Mouse (Mus musculus): ENCODE measurements at regions not wholly inside any gene's neighbourhood (a gene's known extent, or its start where the extent isn't known, plus 50 kb on each side); places are given as distances from the start of the nearest gene placed in this dataset.

DNA sequence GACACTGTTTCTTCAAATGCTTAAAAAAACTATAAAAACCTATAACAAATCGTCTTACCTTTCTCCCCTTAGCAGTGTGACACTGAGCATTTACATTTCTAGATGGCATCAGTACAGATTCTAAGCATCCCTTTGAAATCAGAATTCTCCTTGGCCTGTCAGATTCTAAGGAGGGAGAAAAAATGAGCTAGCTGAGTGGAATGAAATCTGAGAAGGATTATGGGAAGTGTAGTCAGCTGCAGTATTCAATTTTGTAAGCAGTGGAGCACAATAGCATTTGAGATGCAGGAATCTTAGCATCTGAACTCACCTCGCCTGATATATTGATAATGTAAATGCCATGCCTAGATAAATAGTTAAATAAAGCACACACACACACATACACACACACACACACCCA is 240.4 kb upstream of the C030005K15Rik start:
- H3K27ac ChIP-seq, result no peak overlapping the region
- H3K4me2 ChIP-seq, result no peak overlapping the region
- no peaks in the 10 kb centered on the region for H3K9me3 ChIP-seq (replicated peaks)
- H3K4me3 ChIP-seq, result no peak overlapping the region
- no peaks in the 10 kb centered on the region for H3K36me3 ChIP-seq
- ATAC-seq, result no peak
- 48% methylated on average over 2 of the region's 2 CpGs for WGBS (ENCODE audit: insufficient replicate concordance)
- H3K4me1 ChIP-seq, result no peaks in the 10 kb centered on the region
- H3K27me3 ChIP-seq (replicated peaks), result no peaks in the 10 kb centered on the region
- H3K9ac ChIP-seq, result no peak overlapping the region

DNA sequence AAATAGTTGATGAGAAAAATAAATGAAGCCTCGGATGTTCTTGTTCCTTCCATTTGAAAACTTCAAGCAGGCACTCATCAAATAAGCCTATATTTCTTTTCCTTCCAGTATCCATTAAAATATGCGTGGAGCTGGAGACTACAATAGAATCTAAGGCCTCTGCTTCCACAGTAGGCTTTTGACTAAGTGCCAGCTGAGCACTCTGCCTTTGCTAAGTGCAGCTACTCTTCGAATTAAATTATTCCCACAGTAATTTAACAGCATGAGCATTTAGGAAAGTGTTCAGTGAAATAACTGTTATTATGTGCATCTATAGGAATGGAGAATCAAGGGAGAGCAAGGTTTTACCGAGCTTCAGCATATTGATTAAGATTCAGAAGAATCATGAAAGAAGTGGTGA is 280.5 kb upstream of the C030005K15Rik start:
- no peak overlapping the region for H3K4me2 ChIP-seq
- no peaks in the 10 kb centered on the region for H3K4me1 ChIP-seq
- no peaks in the 10 kb centered on the region for H3K9me3 ChIP-seq (replicated peaks)
- WGBS (ENCODE audit: insufficient replicate concordance), result 45% methylated on average over 4 of the region's 4 CpGs
- no peak for ATAC-seq
- no peak overlapping the region for H3K4me3 ChIP-seq
- no peaks in the 10 kb centered on the region for H3K27me3 ChIP-seq (replicated peaks)
- no peaks in the 10 kb centered on the region for H3K36me3 ChIP-seq
- H3K9ac ChIP-seq, result no peak overlapping the region
- H3K27ac ChIP-seq, result no peak overlapping the region

DNA sequence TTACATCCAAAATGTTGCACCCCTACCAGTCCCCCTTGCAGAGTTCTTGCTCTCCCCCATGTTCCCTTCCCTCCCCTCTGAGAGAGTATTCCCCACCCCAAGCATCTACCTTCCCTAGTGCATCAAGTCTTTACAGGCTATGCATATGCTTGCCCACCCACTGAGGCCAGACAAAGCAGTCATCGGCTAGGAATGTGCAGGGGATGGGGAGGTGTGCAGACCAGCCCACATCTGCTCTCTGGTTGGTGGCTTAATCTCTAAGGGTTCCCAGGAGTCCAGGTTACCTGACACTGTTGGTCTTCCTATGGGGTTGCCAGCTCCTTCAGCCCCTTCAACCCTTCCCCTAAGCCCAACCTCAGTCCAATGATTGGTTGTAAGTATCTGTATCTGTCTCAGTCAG is 281.8 kb upstream of the C030005K15Rik start:
- ATAC-seq, result no peak
- H3K36me3 ChIP-seq, result no peaks in the 10 kb centered on the region
- no peaks in the 10 kb centered on the region for H3K4me1 ChIP-seq
- H3K27ac ChIP-seq, result no peak overlapping the region
- H3K4me3 ChIP-seq, result no peak overlapping the region
- H3K4me2 ChIP-seq, result no peak overlapping the region
- H3K27me3 ChIP-seq (replicated peaks), result no peaks in the 10 kb centered on the region
- whole genome bisulfite sequencing (ENCODE audit: insufficient replicate concordance), result 25% methylated on average over 1 of the region's 1 CpGs
- H3K9ac ChIP-seq, result no peak overlapping the region
- H3K9me3 ChIP-seq (replicated peaks), result no peaks in the 10 kb centered on the region

DNA sequence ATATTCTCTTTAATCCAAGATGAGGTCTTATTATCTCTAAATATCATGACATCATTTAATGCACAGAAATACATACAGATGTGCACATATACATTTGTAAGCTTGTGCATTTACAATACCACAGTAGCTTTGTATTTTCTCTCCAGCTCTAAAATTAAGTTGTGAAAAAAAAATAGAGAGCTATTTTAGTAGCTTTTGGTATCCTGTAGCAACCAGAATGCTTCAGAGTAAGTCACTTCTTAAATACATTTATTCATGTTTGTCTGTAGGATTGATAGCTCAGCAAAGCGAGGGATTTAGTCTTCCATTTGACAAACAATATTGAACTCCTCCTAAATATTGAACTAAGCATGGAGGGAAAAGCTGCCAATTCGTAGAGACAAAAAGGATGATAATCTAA is 286.4 kb upstream of the C030005K15Rik start:
- Histone ChIP-seq H3K4me1 (no peaks in the 10 kb centered on the region), H3K27me3 (replicated peaks) (no peaks in the 10 kb centered on the region), H3K4me3 (no peak overlapping the region), H3K4me2 (no peak overlapping the region), H3K9me3 (replicated peaks) (no peaks in the 10 kb centered on the region), H3K36me3 (no peaks in the 10 kb centered on the region), H3K27ac (no peak overlapping the region), H3K9ac (no peak overlapping the region)
- no peak for ATAC-seq
- WGBS (ENCODE audit: insufficient replicate concordance), result 55% methylated on average over 2 of the region's 2 CpGs

DNA sequence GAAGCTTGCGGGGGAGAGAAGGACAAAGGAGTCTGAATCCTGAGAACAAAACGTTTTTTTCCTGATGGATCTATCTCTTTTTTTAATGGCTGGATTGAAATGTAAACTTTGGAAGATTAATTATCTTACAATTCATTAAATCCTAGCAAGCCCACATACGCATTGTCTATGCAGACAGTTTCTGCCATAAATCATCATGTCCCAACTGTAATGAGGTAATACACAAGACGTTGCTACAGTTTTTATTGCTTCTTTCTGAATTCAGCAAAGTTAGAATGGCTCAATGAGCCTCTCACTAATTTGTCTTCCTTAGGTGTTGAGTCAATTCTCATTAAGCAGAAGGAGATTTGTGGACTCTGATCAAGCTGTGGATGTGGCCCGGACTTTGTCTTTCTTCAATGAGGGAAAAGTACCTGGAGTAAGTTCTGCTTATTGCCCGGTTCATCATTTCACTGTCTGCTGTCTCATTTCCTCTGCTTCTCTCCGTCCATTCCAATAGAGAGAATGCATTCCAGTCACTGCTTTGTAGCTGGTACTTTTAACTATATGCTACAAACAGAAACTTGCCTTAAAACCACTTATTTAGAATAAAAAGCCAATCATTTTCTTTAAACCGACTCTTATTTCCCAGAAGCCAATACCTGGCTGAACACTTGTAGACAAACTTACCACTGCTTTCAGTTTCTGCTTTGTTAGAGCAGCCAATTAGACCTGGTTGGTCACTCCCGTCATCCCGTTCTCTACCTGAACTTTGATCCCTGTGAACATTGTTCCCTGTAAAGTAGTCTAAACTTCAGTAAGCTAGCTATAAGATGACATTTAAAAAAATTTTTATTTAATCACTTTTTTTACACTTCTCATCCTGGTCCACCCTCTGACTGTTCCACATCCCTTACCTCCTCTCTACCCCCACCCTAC is 288.7 kb upstream of the C030005K15Rik start:
- H3K4me2 ChIP-seq, result no peak overlapping the region
- H3K4me1 ChIP-seq, result no peaks in the 10 kb centered on the region
- H3K9me3 ChIP-seq (replicated peaks), result no peaks in the 10 kb centered on the region
- no peak overlapping the region for H3K27ac ChIP-seq
- H3K4me3 ChIP-seq, result no peak overlapping the region
- WGBS (ENCODE audit: insufficient replicate concordance), result 61% methylated on average over 10 of the region's 10 CpGs
- H3K36me3 ChIP-seq, result no peaks in the 10 kb centered on the region
- no peak for ATAC-seq
- H3K27me3 ChIP-seq (replicated peaks), result no peaks in the 10 kb centered on the region
- no peak overlapping the region for H3K9ac ChIP-seq

DNA sequence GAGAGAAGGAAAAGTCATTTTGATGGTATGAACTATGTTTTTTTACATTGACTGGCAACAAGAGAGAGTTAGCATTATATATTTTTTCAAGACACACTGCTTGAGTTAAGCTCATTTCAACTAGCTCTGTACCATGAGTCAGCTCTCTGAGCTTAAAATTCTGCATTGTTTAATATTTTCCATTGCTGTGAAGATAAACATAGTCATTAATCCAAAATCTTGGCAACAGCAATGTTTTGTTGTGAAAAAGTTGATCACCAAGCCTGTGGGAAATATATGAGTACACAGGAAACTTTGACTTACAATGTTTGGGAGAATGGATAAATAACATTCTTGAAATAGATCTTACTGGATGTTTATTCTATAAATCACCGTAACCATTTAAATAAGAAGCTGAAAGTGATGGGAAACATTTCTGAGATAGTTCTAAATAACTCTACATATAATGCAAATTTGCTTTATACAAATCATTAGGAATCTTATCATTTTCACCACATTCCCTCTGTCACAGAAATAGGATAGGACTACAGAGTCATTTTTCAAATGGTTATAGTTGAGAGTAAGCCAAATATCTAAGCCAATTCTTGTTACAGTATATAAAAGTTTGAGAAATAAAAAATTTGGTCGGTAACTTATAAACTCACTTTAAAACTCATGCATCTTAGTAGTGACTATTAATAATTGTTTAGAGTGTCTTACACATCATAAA is 290.2 kb upstream of the C030005K15Rik start:
- Histone ChIP-seq H3K27me3 (replicated peaks) (no peaks in the 10 kb centered on the region), H3K9me3 (replicated peaks) (no peaks in the 10 kb centered on the region), H3K4me3 (no peak overlapping the region), H3K27ac (no peak overlapping the region), H3K4me1 (no peaks in the 10 kb centered on the region), H3K36me3 (no peaks in the 10 kb centered on the region), H3K4me2 (no peak overlapping the region), H3K9ac (no peak overlapping the region)
- 74% methylated on average over 2 of the region's 2 CpGs for WGBS (ENCODE audit: insufficient replicate concordance)
- ATAC-seq, result no peak

DNA sequence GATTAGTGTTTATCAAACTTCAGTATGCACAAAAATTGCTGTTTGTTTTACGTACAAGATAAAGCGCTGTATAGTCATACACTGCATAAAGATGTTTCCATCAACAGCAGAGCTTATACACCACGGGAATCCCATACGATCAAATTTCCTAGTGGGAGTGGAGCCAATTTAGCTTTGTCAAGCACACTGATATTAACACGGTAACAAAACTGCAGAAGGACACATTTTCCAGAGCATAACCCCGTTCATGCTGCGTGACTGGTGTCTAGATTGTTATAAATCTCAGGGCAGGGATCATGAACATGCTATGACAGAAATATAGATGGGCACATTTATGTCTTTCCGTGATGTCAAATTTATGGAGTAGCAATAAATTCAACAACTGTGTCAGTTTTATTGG is 302.6 kb upstream of the C030005K15Rik start:
- H3K4me2 ChIP-seq, result no peak overlapping the region
- H3K36me3 ChIP-seq, result no peaks in the 10 kb centered on the region
- no peaks in the 10 kb centered on the region for H3K27me3 ChIP-seq (replicated peaks)
- H3K27ac ChIP-seq, result no peak overlapping the region
- H3K9me3 ChIP-seq (replicated peaks), result no peaks in the 10 kb centered on the region
- no peak overlapping the region for H3K4me3 ChIP-seq
- WGBS (ENCODE audit: insufficient replicate concordance), result 62% methylated on average over 8 of the region's 8 CpGs
- H3K4me1 ChIP-seq, result no peaks in the 10 kb centered on the region
- no peak overlapping the region for H3K9ac ChIP-seq
- no peak for ATAC-seq

DNA sequence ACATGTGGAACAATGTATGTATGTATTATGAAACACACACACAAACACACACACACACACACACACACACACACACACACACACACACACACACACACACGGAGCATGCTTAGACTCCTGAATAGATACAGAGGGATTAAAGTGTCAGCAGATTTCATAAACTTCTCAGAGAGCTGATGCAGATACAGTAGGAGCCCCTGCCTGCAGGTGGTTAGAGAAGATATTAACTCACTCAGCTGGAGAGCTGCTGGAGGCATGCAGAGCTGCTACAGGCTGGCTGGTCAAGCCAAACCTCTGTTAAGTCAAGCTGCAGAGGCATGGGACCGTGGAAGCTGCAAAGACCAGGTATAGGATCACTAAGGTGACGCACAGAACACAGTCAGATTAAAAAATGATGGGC is 303.1 kb upstream of the C030005K15Rik start:
- no peaks in the 10 kb centered on the region for H3K9me3 ChIP-seq (replicated peaks)
- H3K27me3 ChIP-seq (replicated peaks), result no peaks in the 10 kb centered on the region
- H3K4me1 ChIP-seq, result no peaks in the 10 kb centered on the region
- H3K4me2 ChIP-seq, result no peak overlapping the region
- 40% methylated on average over 3 of the region's 3 CpGs for WGBS (ENCODE audit: insufficient replicate concordance)
- H3K4me3 ChIP-seq, result no peak overlapping the region
- H3K36me3 ChIP-seq, result no peaks in the 10 kb centered on the region
- no peak overlapping the region for H3K27ac ChIP-seq
- no peak overlapping the region for H3K9ac ChIP-seq
- ATAC-seq, result no peak

DNA sequence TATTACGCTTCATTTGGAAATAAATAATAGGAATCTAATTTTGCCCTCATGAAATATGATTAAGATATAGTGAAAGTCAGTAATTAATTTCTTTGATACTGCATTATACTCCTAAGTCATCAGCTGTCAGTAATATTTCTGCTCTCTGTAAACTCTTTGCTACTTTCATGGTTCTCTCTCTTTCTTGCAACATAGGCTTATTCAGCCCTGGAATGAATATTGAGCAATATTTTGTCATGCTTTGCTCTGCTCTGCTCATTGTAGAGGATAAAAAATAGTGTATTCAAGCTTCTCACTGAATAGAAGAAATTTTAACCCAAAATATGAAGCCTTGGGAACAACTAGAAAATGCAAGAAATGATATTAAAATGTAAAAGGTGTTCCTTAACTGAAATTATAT is 306.1 kb upstream of the C030005K15Rik start:
- H3K27ac ChIP-seq, result no peak overlapping the region
- no peaks in the 10 kb centered on the region for H3K9me3 ChIP-seq (replicated peaks)
- no peak for ATAC-seq
- H3K4me2 ChIP-seq, result no peak overlapping the region
- no peaks in the 10 kb centered on the region for H3K36me3 ChIP-seq
- H3K27me3 ChIP-seq (replicated peaks), result no peaks in the 10 kb centered on the region
- 84% methylated on average over 1 of the region's 1 CpGs for WGBS (ENCODE audit: insufficient replicate concordance)
- H3K9ac ChIP-seq, result no peak overlapping the region
- no peak overlapping the region for H3K4me3 ChIP-seq
- no peaks in the 10 kb centered on the region for H3K4me1 ChIP-seq

DNA sequence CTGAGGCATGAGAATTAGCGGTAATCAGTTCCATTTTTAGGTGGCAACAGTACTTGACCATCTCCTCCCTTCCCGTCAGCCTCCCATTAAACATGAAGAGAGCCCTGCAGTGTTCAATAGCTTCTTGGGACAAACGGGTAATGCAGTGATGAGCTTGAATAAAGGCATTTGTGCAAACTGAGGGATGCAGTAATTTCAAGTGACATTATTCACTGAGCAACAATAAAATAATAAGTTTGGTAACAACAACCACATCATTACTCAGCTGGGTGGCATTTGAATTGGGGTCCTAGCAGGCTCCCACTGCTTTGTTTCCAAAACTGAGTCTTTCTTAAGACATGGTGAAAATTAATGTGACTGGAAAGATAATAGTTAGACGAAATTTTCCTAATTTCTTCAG is 315.2 kb upstream of the C030005K15Rik start:
- H3K9me3 ChIP-seq (replicated peaks), result no peaks in the 10 kb centered on the region
- H3K9ac ChIP-seq, result no peak overlapping the region
- no peak for ATAC-seq
- H3K27me3 ChIP-seq (replicated peaks), result no peaks in the 10 kb centered on the region
- no peak overlapping the region for H3K27ac ChIP-seq
- no peaks in the 10 kb centered on the region for H3K4me1 ChIP-seq
- 51% methylated on average over 4 of the region's 4 CpGs for whole genome bisulfite sequencing (ENCODE audit: insufficient replicate concordance)
- H3K36me3 ChIP-seq, result no peaks in the 10 kb centered on the region
- no peak overlapping the region for H3K4me3 ChIP-seq
- H3K4me2 ChIP-seq, result no peak overlapping the region

DNA sequence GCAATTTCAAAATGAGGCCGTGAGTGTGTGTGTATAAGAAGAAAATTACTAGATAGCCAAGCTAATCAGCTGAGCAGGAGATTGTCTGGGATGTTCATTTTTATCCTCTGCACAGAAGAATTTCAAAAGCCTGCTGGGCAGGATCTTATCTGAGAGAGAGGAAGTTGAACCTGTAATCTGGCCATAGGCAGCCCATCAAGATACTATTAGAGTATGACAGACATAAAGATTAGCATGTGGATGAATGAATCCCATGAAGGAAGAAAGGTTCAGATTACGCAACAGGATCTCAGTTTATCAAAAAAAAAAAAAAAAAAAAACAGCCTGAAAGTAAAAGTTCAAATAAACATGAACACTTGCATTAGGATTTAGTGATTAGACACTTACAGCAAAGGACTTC is 317.3 kb upstream of the C030005K15Rik start:
- H3K36me3 ChIP-seq, result no peaks in the 10 kb centered on the region
- no peak overlapping the region for H3K9ac ChIP-seq
- no peaks in the 10 kb centered on the region for H3K9me3 ChIP-seq (replicated peaks)
- no peaks in the 10 kb centered on the region for H3K27me3 ChIP-seq (replicated peaks)
- no peaks in the 10 kb centered on the region for H3K4me1 ChIP-seq
- ATAC-seq, result no peak
- WGBS (ENCODE audit: insufficient replicate concordance), result 55% methylated on average over 2 of the region's 2 CpGs
- no peak overlapping the region for H3K4me2 ChIP-seq
- no peak overlapping the region for H3K27ac ChIP-seq
- no peak overlapping the region for H3K4me3 ChIP-seq

DNA sequence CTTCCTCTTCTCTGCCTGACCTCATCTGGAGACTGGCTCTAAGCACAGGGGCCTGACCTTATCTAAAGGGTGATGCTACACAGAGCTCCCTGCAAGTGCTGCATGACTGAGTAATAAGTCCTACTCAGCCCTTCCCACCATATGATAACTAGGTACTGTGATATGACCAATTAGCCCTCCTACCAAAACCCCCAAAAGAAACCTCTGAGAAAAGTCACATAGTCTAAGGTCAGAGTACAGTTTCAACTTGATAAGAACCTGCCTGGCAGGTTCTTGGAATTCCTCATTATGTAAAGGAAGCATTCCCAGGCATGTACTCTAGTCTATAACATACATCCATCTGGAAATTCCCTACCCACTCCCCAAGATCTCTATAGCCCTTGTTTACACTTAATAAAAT is 318.0 kb upstream of the C030005K15Rik start:
- Histone ChIP-seq H3K9me3 (replicated peaks) (no peaks in the 10 kb centered on the region), H3K36me3 (no peaks in the 10 kb centered on the region), H3K4me2 (no peak overlapping the region), H3K27me3 (replicated peaks) (no peaks in the 10 kb centered on the region), H3K9ac (no peak overlapping the region), H3K4me3 (no peak overlapping the region), H3K4me1 (no peaks in the 10 kb centered on the region), H3K27ac (no peak overlapping the region)
- ATAC-seq, result no peak
